Mouse (Mus musculus): ENCODE data around the gene Etfa. TPM values are rescaled to one million over a fixed set of nuclear protein-coding genes. Genes with fewer than 3 reads are reported as not detected.

Gene Etfa
- polyA plus RNA-seq, 1 experiment from 2014 or later = 151 TPM

DNA sequence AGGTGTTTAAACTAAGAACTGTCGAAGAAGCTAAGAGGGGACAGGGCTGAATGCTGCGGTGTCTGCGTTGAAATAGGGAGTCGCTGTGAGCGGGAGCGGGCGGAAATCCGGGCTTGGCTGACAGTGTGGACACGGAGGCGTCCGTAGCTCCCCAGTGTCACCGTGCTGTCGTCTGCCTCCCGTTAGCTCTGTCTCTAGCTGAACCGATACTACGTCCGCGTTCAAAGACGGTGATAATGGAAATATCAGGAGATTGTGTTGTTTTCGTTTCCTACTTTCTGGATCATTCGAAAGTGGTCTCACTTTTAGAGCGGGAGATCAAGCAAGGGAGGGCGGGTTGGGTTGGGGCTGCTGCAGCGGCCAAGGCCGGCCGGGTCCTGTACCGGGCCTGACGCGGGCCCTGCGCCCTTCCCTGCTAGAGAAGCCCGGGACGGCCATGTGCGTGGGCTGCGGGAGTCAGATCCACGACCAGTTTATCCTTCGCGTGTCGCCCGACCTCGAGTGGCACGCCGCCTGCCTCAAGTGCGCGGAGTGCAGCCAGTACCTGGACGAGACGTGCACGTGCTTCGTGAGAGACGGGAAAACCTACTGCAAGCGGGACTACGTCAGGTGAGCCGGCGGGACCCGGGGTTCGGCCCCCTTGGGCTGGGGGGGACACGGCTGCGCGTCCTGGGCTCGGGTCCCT is 29.8 kb upstream of the Etfa start:
- WGBS = under 1% methylated on average over 59 of the region's 59 CpGs
- Histone ChIP-seq H3K4me3 (peak overlapping the region; percentile 54), H3K27ac (replicated peaks) (no peak overlapping the region), H3K9me3 (replicated peaks) (no peaks in the 10 kb centered on the region), H3K27me3 (ENCODE audit: low read depth, poor library complexity, severe bottlenecking) (peaks cover 100% of the 10 kb centered on the region), H3K4me1 (peaks cover 67% of the 10 kb centered on the region), H3K36me3 (no peaks in the 10 kb centered on the region)
- DNase-seq (ENCODE audit: low spot score) = peak; percentile 63

DNA sequence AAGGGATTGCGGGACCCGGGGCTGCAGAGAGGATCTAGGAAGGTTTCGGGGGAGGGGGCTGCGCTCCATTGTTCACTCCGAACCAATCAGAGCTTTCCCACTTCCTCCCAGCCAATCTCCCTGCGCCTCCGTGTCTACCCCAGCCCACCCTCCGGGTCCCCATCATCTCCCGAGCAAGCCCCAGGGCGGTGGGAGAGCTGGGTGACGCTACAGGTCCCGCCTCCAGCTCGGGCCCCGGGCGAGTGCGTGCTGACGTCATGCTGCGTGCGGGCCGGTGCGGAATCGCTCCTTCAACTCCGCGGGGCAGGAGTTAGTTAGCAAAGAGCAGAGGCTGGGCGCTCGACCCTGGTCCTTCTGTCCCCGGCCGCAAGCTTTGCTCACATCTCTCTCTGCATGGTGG is 28.8 kb upstream of the Etfa start:
- no peak overlapping the region; the same call in 1 of the 2 replicates for H3K27ac ChIP-seq (replicated peaks)
- H3K36me3 ChIP-seq = no peaks in the 10 kb centered on the region
- H3K4me1 ChIP-seq = peaks cover 57% of the 10 kb centered on the region
- H3K27me3 ChIP-seq (ENCODE audit: low read depth, poor library complexity, severe bottlenecking) = peaks cover 100% of the 10 kb centered on the region
- no peaks in the 10 kb centered on the region for H3K9me3 ChIP-seq (replicated peaks)
- peak overlapping the region; percentile 54 for H3K4me3 ChIP-seq
- peak; percentile 94 for DNase-seq (ENCODE audit: low spot score)
- under 1% methylated on average over 28 of the region's 28 CpGs for WGBS

DNA sequence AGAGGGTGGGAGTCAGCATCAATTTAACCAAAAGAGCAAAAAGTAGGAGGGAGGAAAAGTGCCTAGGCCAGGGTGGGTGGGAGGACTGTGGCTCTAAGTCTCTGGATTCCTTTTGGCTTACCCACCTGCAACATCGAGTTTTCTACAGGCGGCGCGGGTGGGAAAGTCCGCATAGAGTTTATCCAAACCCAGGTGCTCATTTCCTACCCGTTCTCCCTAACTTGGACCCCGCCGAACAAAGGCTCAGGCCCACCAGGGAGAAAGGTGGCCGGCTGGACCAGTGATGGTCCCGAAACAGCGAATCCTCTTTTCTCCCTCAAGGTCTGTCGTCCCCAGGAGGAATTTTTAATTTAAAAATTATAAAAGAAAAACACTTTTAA is 28.3 kb upstream of the Etfa start:
- WGBS = 0% methylated on average over 12 of the region's 12 CpGs
- H3K27me3 ChIP-seq (ENCODE audit: low read depth, poor library complexity, severe bottlenecking) = peaks cover 99% of the 10 kb centered on the region
- peak; percentile 56 for DNase-seq (ENCODE audit: low spot score)
- H3K4me1 ChIP-seq = peaks cover 52% of the 10 kb centered on the region
- H3K36me3 ChIP-seq = no peaks in the 10 kb centered on the region
- peak overlapping the region; percentile 54 for H3K4me3 ChIP-seq
- no peaks in the 10 kb centered on the region for H3K9me3 ChIP-seq (replicated peaks)
- no peak overlapping the region; the same call in 1 of the 2 replicates for H3K27ac ChIP-seq (replicated peaks)

DNA sequence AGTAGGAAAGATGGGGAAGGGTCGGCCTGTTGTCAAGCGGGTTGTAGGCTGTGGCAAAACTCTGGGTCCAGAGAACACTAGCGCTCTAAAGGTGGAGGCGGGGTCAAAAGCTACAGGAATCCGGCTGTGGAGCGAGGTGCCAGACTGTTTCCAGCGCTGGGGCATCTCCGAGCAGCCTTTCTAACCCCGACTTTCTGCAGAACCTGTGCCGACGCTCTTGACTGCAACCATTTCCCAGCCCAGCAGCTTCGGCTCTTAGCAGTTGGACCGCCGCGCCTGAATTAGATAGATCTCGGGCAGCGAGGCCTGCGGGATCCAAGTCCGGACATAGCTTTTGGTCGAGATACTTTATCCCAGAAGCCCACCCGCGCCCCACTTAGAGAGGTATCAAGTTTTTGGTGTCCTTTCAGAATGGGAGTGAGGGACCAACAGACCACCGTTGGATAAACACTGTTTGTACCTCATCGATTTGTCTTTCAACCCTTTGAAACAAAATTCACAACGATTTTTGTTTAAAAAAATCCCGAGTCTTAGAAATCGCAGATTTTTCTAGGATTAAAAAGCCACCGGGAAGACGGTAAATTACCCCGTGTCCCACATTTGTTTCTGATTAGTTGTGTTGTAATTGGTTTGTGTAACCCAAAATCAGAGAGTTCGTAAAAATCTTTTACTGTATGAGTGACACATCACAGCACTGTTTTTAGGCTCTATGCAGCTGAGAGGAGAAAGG is 27.8 kb upstream of the Etfa start:
- H3K9me3 ChIP-seq (replicated peaks) = no peaks in the 10 kb centered on the region
- under 1% methylated on average over 31 of the region's 31 CpGs for WGBS
- no peaks in the 10 kb centered on the region for H3K36me3 ChIP-seq
- H3K4me1 ChIP-seq = peaks cover 47% of the 10 kb centered on the region
- H3K27me3 ChIP-seq (ENCODE audit: low read depth, poor library complexity, severe bottlenecking) = peaks cover 93% of the 10 kb centered on the region
- peak; percentile 51 for DNase-seq (ENCODE audit: low spot score)
- H3K4me3 ChIP-seq = peak overlapping the region; percentile 54
- H3K27ac ChIP-seq (replicated peaks) = no peak overlapping the region; the same call in 1 of the 2 replicates

DNA sequence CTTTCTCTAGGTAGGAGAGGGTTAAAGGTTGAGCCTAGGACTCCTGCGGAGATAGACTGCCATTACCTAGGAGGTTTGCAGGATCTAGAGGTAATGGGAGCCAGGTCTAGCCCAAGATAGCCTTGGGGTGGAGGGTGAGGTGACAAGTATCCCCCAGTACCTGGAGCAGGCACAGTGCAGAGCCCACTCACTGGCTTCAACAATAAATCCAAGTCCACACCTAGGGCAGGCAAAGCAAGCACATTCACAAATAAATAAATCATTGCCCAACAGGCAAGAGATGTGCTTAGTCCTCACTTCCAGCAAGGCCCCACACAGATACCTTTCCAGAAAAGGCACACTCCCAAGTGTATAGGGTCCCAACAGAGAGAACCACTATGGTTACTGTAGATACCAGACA is 27.0 kb upstream of the Etfa start:
- 0% methylated on average over 1 of the region's 1 CpGs for WGBS
- H3K27ac ChIP-seq (replicated peaks) = no peak overlapping the region
- no peaks in the 10 kb centered on the region for H3K9me3 ChIP-seq (replicated peaks)
- no peaks in the 10 kb centered on the region for H3K36me3 ChIP-seq
- peaks cover 39% of the 10 kb centered on the region for H3K4me1 ChIP-seq
- peaks cover 89% of the 10 kb centered on the region for H3K27me3 ChIP-seq (ENCODE audit: low read depth, poor library complexity, severe bottlenecking)
- H3K4me3 ChIP-seq = no peak overlapping the region
- no peak for DNase-seq (ENCODE audit: low spot score)

DNA sequence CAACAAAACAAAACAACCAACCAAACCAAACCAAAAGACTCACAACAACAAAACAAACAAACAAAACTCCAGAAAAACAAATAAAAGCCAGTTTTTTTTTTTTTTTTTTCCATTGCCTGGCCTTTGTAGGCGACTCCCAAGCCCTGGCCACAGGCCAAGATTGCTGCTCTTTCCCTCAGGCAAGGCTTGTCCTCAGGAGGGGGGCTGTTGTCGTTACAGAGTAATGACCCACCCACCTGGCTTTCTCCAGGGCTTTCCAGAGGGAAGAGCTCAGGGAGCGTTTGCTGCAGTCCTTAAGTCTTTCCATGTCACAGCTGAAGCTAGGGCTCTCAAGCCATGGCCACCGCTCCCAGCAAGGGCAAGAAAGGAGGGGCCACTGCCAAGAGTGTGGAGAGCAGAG is 26.3 kb upstream of the Etfa start, which contains the start of gene Isl2:
Gene Isl2, plus strand, starts transcription at position 296 of the 400 bp plus-strand sequence.
- H3K9me3 ChIP-seq (replicated peaks) = no peaks in the 10 kb centered on the region
- H3K36me3 ChIP-seq = no peaks in the 10 kb centered on the region
- H3K27ac ChIP-seq (replicated peaks) = no peak within 1 kb of the TSS
- peaks cover 83% of the 10 kb centered on the region for H3K27me3 ChIP-seq (ENCODE audit: low read depth, poor library complexity, severe bottlenecking)
- WGBS = 5% methylated on average over 4 of the region's 4 CpGs
- H3K4me1 ChIP-seq = peaks cover 33% of the 10 kb centered on the region
- no peak for DNase-seq (ENCODE audit: low spot score)
- H3K4me3 ChIP-seq = peak within 1 kb of the TSS; percentile 54

DNA sequence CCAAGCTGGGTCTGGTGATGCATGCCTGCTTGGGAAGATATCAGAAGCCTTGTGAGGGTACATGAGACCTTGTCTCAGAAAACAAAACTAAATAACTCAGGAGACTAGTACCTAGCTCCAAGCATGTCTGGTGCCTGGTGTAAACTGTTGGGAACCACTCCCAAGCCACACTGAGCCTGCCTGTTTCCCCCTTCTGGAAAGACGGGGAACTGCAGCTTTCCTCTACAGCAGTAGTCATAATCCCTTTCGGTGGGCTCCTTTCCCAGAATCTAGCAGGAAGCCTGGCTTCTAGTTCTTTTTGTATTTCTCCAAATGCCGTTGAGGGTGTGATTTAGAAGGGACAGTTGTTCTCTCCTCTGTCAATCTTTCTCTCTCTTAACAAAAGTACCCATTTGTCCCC is 23.9 kb upstream of the Etfa start:
- WGBS = 21% methylated on average over 3 of the region's 3 CpGs

DNA sequence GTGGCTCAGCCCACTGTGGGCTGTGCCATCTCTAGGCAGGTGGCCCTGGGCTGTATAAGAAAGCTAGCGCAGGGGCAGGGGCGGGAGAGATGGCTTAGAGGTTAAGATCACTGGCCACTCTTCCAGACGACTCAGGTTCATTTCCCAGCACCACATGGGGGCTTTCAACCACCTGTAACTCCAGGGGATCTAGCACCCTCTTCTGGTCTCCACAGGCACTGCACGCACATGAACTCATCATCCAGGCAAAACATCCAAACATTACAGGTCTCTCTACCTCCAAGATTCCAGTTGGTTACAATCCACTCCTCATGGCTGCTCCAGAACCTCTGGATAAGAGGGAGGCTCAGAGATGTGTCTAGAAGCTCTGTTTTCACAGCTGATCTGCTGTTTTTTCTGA is 13.7 kb upstream of the Etfa start:
- Histone ChIP-seq H3K27ac (replicated peaks) (no peak overlapping the region), H3K36me3 (no peaks in the 10 kb centered on the region), H3K4me3 (no peak overlapping the region), H3K4me1 (no peaks in the 10 kb centered on the region), H3K27me3 (ENCODE audit: low read depth, poor library complexity, severe bottlenecking) (no peaks in the 10 kb centered on the region), H3K9me3 (replicated peaks) (no peaks in the 10 kb centered on the region)
- 27% methylated on average over 4 of the region's 4 CpGs for WGBS
- no peak for DNase-seq (ENCODE audit: low spot score)

More for the DNA sequence above, 23.9 kb upstream of the Etfa start:
- Histone ChIP-seq H3K4me3 (no peak overlapping the region), H3K27ac (replicated peaks) (no peak overlapping the region), H3K9me3 (replicated peaks) (no peaks in the 10 kb centered on the region), H3K4me1 (peaks cover 13% of the 10 kb centered on the region), H3K27me3 (ENCODE audit: low read depth, poor library complexity, severe bottlenecking) (peaks cover 58% of the 10 kb centered on the region), H3K36me3 (no peaks in the 10 kb centered on the region)
- DNase-seq (ENCODE audit: low spot score) = peak; percentile 61

DNA sequence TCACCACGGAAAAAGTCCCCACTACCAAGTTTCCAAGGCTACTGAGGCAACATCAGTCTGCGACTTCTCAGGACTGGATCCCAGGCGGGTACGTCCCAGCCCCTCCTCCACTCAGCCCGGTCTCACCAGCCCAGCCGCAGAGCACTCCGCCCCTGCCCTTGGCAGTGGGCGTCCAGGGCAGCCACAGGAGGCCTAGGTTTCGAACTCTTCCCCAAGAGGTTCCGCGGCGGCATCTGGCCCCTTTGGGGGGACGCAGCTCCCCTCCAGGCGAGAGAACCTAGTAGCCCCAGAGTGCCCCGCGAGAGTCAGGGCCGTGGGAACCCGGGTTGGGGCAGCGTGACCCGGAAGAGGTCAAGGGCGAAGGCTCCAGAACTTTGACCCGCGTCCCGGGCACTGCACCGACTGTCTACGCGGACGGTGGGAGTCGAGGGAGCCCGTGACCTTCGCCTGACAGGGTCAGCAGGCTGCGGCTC is 486 bp downstream of the Etfa start:
- under 1% methylated on average over 32 of the region's 32 CpGs for WGBS
- H3K27me3 ChIP-seq (ENCODE audit: low read depth, poor library complexity, severe bottlenecking) = peaks cover 26% of the 10 kb centered on the region
- no peaks in the 10 kb centered on the region for H3K9me3 ChIP-seq (replicated peaks)
- peak overlapping the region; percentile 66 for H3K4me3 ChIP-seq
- peaks cover 19% of the 10 kb centered on the region for H3K4me1 ChIP-seq
- peak; percentile 85 for DNase-seq (ENCODE audit: low spot score)
- H3K27ac ChIP-seq (replicated peaks) = peak overlapping the region; percentile 91
- H3K36me3 ChIP-seq = no peaks in the 10 kb centered on the region

DNA sequence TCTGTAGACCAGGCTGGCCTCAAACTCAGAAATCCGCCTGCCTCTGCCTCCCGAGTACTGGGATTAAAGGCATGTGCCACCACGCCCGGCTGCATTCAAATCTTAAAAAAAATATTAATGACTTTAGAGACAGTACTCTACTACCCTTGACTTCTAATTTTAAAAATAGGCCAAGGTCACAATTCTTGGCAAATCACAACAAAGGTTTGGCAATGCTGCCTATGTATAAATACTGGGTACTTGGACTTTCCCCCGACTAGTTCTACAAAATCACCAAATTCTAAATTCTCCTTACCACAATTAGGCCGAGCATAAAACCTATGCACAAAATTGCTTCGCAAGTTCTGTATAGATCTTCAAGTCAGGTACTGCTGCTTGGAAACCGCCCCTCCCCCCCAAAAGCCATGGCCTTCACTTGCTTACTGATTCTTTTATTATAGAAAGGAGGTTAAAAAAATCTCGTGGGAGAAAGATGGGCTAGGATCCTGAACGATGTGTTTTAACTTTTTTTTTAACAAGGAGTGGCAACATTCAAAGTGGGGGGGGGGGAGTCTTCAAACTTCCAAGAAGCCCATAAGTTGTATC is 1.3 kb downstream of the Etfa start:
- no peak for DNase-seq (ENCODE audit: low spot score)
- 83% methylated on average over 10 of the region's 10 CpGs for WGBS
- peaks cover 26% of the 10 kb centered on the region for H3K27me3 ChIP-seq (ENCODE audit: low read depth, poor library complexity, severe bottlenecking)
- H3K27ac ChIP-seq (replicated peaks) = 0 out of 2 replicates have a peak overlapping the region, but pooled peaks have one; percentile 91
- no peaks in the 10 kb centered on the region for H3K36me3 ChIP-seq
- H3K9me3 ChIP-seq (replicated peaks) = no peaks in the 10 kb centered on the region
- peaks cover 19% of the 10 kb centered on the region for H3K4me1 ChIP-seq
- H3K4me3 ChIP-seq = peak overlapping the region; percentile 66

DNA sequence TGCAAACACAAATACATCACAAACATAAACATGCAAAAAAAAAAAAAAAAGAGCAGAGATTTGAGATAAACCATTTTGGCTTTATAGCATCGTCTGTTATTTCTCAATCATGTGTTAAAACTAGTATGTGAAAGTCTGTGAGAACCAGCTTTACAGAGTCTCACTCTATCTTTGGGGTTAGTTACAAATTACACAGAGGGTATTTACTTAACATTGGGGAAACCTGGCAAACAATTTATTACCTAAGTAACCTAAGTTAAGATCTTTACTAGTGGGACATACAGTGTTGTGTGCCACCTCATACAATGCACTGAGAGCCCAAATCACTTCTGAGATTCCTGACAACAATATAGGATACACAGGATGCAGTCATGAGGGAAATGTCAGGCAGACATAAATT is 2.3 kb downstream of the Etfa start:
- WGBS = 90% methylated on average over 1 of the region's 1 CpGs
- peaks cover 19% of the 10 kb centered on the region for H3K4me1 ChIP-seq
- H3K27me3 ChIP-seq (ENCODE audit: low read depth, poor library complexity, severe bottlenecking) = peaks cover 22% of the 10 kb centered on the region

DNA sequence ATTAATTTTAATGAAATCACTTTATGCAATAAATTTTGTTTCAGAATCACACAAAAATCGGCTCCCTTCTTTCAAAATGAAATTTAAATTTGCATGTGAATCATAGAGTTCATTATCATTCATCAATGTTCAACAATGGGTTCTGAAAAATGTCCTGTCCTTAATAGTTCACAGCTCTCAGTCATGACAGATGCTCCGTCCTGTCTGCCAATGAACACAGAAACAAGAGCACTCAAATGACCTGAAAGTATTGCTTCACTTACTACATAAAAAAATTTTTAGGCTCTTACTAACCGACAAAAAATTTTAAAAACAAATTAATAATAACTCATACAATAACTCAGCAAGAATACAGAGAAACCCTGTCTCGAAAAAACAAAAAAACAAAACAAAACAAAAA is 3.3 kb downstream of the Etfa start:
- DNase-seq (ENCODE audit: low spot score) = no peak
- Histone ChIP-seq H3K27me3 (ENCODE audit: low read depth, poor library complexity, severe bottlenecking) (peaks cover 11% of the 10 kb centered on the region), H3K9me3 (replicated peaks) (no peaks in the 10 kb centered on the region), H3K36me3 (no peaks in the 10 kb centered on the region), H3K4me3 (no peak overlapping the region), H3K4me1 (peaks cover 19% of the 10 kb centered on the region), H3K27ac (replicated peaks) (no peak overlapping the region)
- 83% methylated on average over 4 of the region's 4 CpGs for WGBS

More for the DNA sequence above, 2.3 kb downstream of the Etfa start:
- H3K4me3 ChIP-seq = no peak overlapping the region
- H3K27ac ChIP-seq (replicated peaks) = no peak overlapping the region
- H3K9me3 ChIP-seq (replicated peaks) = no peaks in the 10 kb centered on the region
- no peak for DNase-seq (ENCODE audit: low spot score)
- no peaks in the 10 kb centered on the region for H3K36me3 ChIP-seq
